Mouse (Mus musculus) heart, embryonic 15.5 days (tissue): ENCODE results near the gene Ccn2. TPM values are rescaled to one million over a fixed set of nuclear protein-coding genes. Genes with fewer than 3 reads are reported as not detected.
"Not testable (repeated sequence)": the region's sequence is repeated elsewhere in the genome, so short reads cannot be mapped to it uniquely, and the experiment has no call there.

ENCODE experiments used
- ATAC-seq: fragments of 200-750 bp; cut with Nextera tagmentation; replicated peaks from 2 replicates; pipeline ENCODE4 v1.8.0; 2017; ENCODE audit warnings: low read depth, moderate TSS enrichment; ENCODE audit not compliant: insufficient number of reproducible peaks, insufficient read depth, low FRiP score
- H3K27ac ChIP-seq: fragments of 300-500 bp; sonication (generic); 2 replicates; pipeline ENCODE4 v1.5.1; 2015; ENCODE audit warnings: mild to moderate bottlenecking, inconsistent platforms
- H3K27me3 ChIP-seq: fragments of 300-500 bp; sonication (generic); 2 replicates; pipeline ENCODE4 v1.6.1; 2015; ENCODE audit warnings: inconsistent platforms
- H3K36me3 ChIP-seq: fragments of 300-500 bp; sonication (generic); 2 replicates; pipeline ENCODE4 v1.6.1; 2015; ENCODE audit warnings: mild to moderate bottlenecking, inconsistent platforms
- H3K4me1 ChIP-seq: fragments of 300-500 bp; sonication (generic); replicated peaks from 2 replicates; pipeline ENCODE4 v1.6.1; 2015; ENCODE audit warnings: inconsistent platforms
- H3K4me2 ChIP-seq: fragments of 300-500 bp; sonication (generic); 2 replicates; pipeline ENCODE4 v1.6.1; 2015; ENCODE audit warnings: inconsistent platforms, mild to moderate bottlenecking, moderate library complexity
- H3K4me3 ChIP-seq: fragments of 300-500 bp; sonication (generic); 2 replicates; pipeline ENCODE4 v1.5.1; 2015; ENCODE audit warnings: mild to moderate bottlenecking, inconsistent platforms
- H3K9ac ChIP-seq: fragments of 300-500 bp; sonication (generic); 2 replicates; pipeline ENCODE4 v1.6.1; 2015; ENCODE audit warnings: mild to moderate bottlenecking, inconsistent platforms
- H3K9me3 ChIP-seq: fragments of 300-500 bp; sonication (generic); replicated peaks from 2 replicates; pipeline ENCODE4 v1.6.1; 2016; ENCODE audit warnings: inconsistent platforms
- WGBS: fragments of 180-500 bp; shearing (Covaris S2); methylation state at CpG from one replicate; pipeline ENCODE4 v1.1.7; 2015; ENCODE audit warnings: mixed read lengths; 5-methylcytosine and 5-hydroxymethylcytosine counted together
- polyA plus RNA-seq: library from polyadenylated mRNA; unstranded; fragments of >200 nt; fragmentation: Nextera tagmentation; extraction: Ambion mirVana; gene quantifications from 2 replicates; pipeline ENCODE4 v1.2.1, GENCODE M21; 2015

Gene Ccn2
- polyA plus RNA-seq, 1 experiment from 2014 or later, result 29.4 TPM

- Histone ChIP-seq H3K9ac (no peak overlapping the region), H3K9me3 (no peaks in the 10 kb centered on the region), H3K36me3 (no peaks in the 10 kb centered on the region), H3K4me1 (peaks cover 3% of the 10 kb centered on the region; the same call in 1 of the 2 replicates), H3K4me3 (no peak overlapping the region), H3K27ac (no peak overlapping the region), H3K27me3 (no peaks in the 10 kb centered on the region), H3K4me2 (no peak overlapping the region)
- no peak for ATAC-seq
- 80% methylated on average over 3 of the region's 3 CpGs for WGBS
Observed at GRCm38 (mm10) chr10:24609146-24609545, 13.9 kb downstream of the Ccn2 start.

GRCm38 (mm10) chr10:24609766-24610165, 14.5 kb downstream of the Ccn2 start:
- H3K4me2 ChIP-seq, result no peak overlapping the region
- no peak overlapping the region for H3K9ac ChIP-seq
- H3K4me1 ChIP-seq, result peaks cover 2% of the 10 kb centered on the region; the same call in 1 of the 2 replicates
- H3K4me3 ChIP-seq, result no peak overlapping the region
- no peaks in the 10 kb centered on the region for H3K9me3 ChIP-seq
- no peaks in the 10 kb centered on the region for H3K36me3 ChIP-seq
- 82% methylated on average over 9 of the region's 9 CpGs for WGBS
- no peak for ATAC-seq
- no peak overlapping the region for H3K27ac ChIP-seq
- H3K27me3 ChIP-seq, result no peaks in the 10 kb centered on the region

GRCm38 (mm10) chr10:24614726-24615125, 19.5 kb downstream of the Ccn2 start:
- 81% methylated on average over 4 of the region's 4 CpGs for WGBS
- H3K27me3 ChIP-seq, result no peaks in the 10 kb centered on the region
- H3K4me1 ChIP-seq, result no peaks in the 10 kb centered on the region
- no peak overlapping the region for H3K4me3 ChIP-seq
- H3K36me3 ChIP-seq, result no peaks in the 10 kb centered on the region
- no peak overlapping the region for H3K9ac ChIP-seq
- no peaks in the 10 kb centered on the region for H3K9me3 ChIP-seq
- ATAC-seq, result no peak
- H3K27ac ChIP-seq, result no peak overlapping the region
- H3K4me2 ChIP-seq, result no peak overlapping the region

GRCm38 (mm10) chr10:24615799-24616198, 20.6 kb downstream of the Ccn2 start:
- no peak for ATAC-seq
- no peaks in the 10 kb centered on the region for H3K36me3 ChIP-seq
- WGBS, result 85% methylated on average over 6 of the region's 6 CpGs

DNA sequence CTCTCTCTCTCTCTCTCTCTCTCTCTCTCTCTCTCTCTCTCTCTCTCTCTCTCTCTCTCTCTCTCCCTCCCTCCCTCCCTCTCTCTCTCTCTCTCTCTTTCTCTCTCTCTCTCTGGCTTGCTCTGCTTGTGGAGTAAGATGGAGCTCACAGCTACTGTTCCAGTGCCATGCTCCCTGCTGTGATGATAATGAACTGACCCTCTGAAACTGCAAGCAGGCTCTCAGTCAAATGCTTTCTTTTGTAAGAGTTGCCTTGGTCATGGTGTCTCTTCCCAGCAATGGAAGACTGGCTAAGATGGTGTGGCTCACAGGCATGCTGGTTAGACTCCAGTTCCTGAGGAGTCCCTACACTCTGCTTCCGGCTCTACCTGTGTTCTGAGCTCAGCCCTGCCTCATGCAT, 21.3 kb downstream of the Ccn2 start:
- H3K9me3 ChIP-seq, H3K4me1 ChIP-seq, ATAC-seq, H3K9ac ChIP-seq, H3K36me3 ChIP-seq, H3K27ac ChIP-seq, H3K27me3 ChIP-seq, H3K4me3 ChIP-seq, H3K4me2 ChIP-seq: not testable (repeated sequence)
- WGBS, result 84% methylated on average over 1 of the region's 1 CpGs

More at GRCm38 (mm10) chr10:24615799-24616198, 20.6 kb downstream of the Ccn2 start:
- Histone ChIP-seq H3K4me1 (no peaks in the 10 kb centered on the region), H3K4me2 (no peak overlapping the region), H3K9me3 (no peaks in the 10 kb centered on the region), H3K27me3 (no peaks in the 10 kb centered on the region), H3K27ac (no peak overlapping the region), H3K4me3 (no peak overlapping the region), H3K9ac (no peak overlapping the region)

- Histone ChIP-seq H3K4me1 (no peaks in the 10 kb centered on the region), H3K36me3 (no peaks in the 10 kb centered on the region), H3K9ac (no peak overlapping the region), H3K27me3 (no peaks in the 10 kb centered on the region), H3K4me3 (no peak overlapping the region), H3K9me3 (no peaks in the 10 kb centered on the region), H3K27ac (no peak overlapping the region), H3K4me2 (no peak overlapping the region)
- WGBS, result 25% methylated on average over 9 of the region's 9 CpGs
- ATAC-seq, result no peak
Observed at GRCm38 (mm10) chr10:24621572-24621971, 26.3 kb downstream of the Ccn2 start.

GRCm38 (mm10) chr10:24622586-24622985, 27.3 kb downstream of the Ccn2 start:
- 31% methylated on average over 7 of the region's 7 CpGs for WGBS
- no peak for ATAC-seq
- H3K4me3 ChIP-seq, result no peak overlapping the region

DNA sequence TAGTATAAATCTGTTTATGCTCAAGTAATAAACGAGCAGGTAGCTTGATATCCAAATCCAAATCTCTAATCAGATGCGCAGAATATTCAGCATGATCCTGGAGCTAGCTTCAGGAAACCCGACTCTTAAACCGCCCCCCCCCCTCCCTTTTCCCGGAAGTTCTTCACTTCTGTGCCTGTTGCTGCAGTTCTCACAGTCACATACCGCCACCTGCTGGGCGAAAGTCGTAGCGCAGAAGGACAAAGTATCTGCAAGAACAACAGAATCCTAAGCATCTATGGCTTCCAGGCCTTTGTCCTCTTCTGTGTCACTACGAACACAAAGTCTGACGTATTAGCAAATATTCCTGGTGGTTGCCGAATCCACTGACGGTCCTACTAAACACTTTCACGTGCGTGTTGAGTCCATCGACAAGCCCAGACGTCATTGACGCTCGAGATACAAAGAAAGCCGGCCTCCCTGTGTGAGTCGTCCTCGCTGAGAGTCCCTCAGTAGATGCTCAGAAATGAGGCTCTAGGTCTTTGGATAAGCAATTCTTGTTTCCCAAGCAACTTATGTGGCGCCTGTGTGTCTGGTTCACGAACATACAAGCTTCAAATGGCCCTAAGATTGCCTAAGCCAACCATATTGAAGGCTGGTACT, 29.9 kb downstream of the Ccn2 start:
- H3K9ac ChIP-seq, result no peak overlapping the region
- 31% methylated on average over 24 of the region's 24 CpGs for WGBS
- H3K27me3 ChIP-seq, result no peaks in the 10 kb centered on the region
- no peaks in the 10 kb centered on the region; the same call in 1 of the 2 replicates for H3K4me1 ChIP-seq
- H3K4me2 ChIP-seq, result peak overlapping the region; percentile 37; the same call in 1 of the 2 replicates
- no peak overlapping the region for H3K27ac ChIP-seq
- no peaks in the 10 kb centered on the region for H3K9me3 ChIP-seq
- no peak for ATAC-seq
- H3K4me3 ChIP-seq, result no peak overlapping the region
- H3K36me3 ChIP-seq, result no peaks in the 10 kb centered on the region

More at GRCm38 (mm10) chr10:24622586-24622985, 27.3 kb downstream of the Ccn2 start:
- Histone ChIP-seq H3K27ac (no peak overlapping the region), H3K36me3 (no peaks in the 10 kb centered on the region), H3K9me3 (no peaks in the 10 kb centered on the region), H3K4me2 (no peak overlapping the region), H3K27me3 (no peaks in the 10 kb centered on the region), H3K4me1 (no peaks in the 10 kb centered on the region), H3K9ac (no peak overlapping the region)

GRCm38 (mm10) chr10:24627262-24627661, 32.0 kb downstream of the Ccn2 start:
- ATAC-seq, result no peak
- H3K4me1 ChIP-seq, result no peaks in the 10 kb centered on the region; the same call in 1 of the 2 replicates
- no peak overlapping the region for H3K4me3 ChIP-seq
- H3K36me3 ChIP-seq, result no peaks in the 10 kb centered on the region
- H3K4me2 ChIP-seq, result no peak overlapping the region
- H3K27me3 ChIP-seq, result no peaks in the 10 kb centered on the region
- no peak overlapping the region for H3K9ac ChIP-seq
- 65% methylated on average over 12 of the region's 12 CpGs for WGBS
- no peaks in the 10 kb centered on the region for H3K9me3 ChIP-seq
- H3K27ac ChIP-seq, result no peak overlapping the region

- Histone ChIP-seq H3K9ac (no peak overlapping the region), H3K27ac (no peak overlapping the region), H3K9me3 (no peaks in the 10 kb centered on the region), H3K27me3 (no peaks in the 10 kb centered on the region), H3K4me3 (no peak overlapping the region), H3K4me1 (no peaks in the 10 kb centered on the region; the same call in 1 of the 2 replicates), H3K36me3 (no peaks in the 10 kb centered on the region), H3K4me2 (no peak overlapping the region)
- ATAC-seq, result no peak
- 69% methylated on average over 9 of the region's 9 CpGs for WGBS
Observed at GRCm38 (mm10) chr10:24628466-24628865, 33.2 kb downstream of the Ccn2 start.

DNA sequence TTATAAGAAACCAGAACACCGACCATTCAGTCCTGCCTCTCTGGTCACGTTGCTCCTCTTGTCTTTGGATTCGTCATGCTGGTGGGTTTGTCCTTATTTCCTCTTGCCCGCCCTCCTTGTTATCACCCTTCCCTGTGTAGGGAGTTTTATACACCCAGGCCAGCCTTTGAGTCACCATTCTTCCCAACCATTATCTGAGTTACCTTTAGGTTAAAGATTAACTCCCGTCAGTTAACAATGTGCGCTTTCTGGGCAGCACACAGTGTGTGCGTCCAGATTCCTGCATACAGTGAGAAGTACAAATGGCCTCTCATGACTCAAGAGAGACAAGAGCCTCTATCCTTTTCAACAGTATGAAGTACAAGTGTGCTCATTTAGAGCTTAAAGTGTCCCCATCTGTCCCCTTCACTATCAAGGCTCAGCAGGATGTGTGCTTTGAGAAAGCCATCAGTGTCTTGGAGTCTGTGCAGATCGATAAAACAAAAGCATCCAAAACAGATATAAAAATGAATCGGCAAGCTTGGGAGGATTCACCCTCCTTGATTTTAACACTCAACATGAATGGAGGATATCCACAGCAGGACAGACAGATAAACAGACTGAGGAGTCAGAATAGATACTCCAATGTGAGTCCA, 34.0 kb downstream of the Ccn2 start:
- Histone ChIP-seq H3K9ac (no peak overlapping the region), H3K4me1 (no peaks in the 10 kb centered on the region; the same call in none of the 2 replicates), H3K27ac (no peak overlapping the region), H3K4me3 (no peak overlapping the region), H3K27me3 (no peaks in the 10 kb centered on the region), H3K9me3 (no peaks in the 10 kb centered on the region), H3K36me3 (no peaks in the 10 kb centered on the region), H3K4me2 (no peak overlapping the region)
- no peak for ATAC-seq
- WGBS, result 37% methylated on average over 9 of the region's 9 CpGs
